Mouse (Mus musculus) thymus, postnatal 10 days (tissue): ENCODE results near the gene Olfr735.

Source experiments
- DNase-seq, 2 experiments: peaks; one replicate each; pipeline ENCODE4 v3.0.0; 2021; ENCODE audit warnings: low spot score in 2 of 2

The Olfr735 gene

DNA sequence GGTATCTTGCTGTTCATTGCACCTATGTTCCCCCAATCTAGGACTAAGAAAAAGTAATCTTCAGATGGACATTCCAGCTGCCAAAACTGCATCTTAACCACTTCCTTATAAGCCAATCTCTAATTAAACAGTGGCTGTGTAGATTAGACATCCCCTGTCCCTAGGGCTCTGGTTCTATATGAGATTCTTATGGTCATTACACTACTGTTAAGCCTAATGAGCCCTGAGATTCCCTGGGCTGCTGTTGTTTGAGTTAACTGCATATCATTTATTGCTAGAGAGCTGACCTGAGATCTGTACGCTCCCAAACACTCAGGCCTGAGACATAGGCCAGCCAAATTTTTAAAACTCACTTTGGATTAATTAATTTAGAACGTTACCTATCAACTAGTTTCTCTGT is at the start of gene Olfr735:
Gene Olfr735, minus strand, starts transcription at position 77 of the 400 bp plus-strand sequence.
- no peak for DNase-seq

- DNase-seq, result no peak
Observed at GRCm38 (mm10) chr14:50380863-50381262, 32.2 kb upstream of the Olfr735 start, which contains the start of gene Olfr736. TSS of gene Olfr736 (plus strand) at chr14:50381163.

DNA sequence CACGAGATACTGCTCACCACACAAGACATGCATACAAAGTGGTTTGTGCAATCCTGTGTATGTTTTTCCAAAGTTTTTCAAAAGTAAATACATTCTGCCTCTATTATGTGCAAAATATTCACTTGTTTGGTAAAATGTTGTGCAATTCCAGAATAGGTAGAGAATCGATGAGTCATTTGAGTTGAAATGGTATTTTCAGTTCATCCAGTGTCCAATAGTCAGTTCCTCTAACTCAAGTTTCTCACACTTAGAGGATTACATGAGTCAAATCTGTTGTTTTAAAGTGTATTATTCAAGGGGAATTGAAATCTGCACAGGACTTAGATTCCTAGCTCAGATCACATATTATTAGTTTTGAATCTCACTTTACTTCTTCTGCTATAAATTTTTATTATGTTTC is 14.9 kb upstream of the Olfr735 start:
- DNase-seq, result no peak

DNA sequence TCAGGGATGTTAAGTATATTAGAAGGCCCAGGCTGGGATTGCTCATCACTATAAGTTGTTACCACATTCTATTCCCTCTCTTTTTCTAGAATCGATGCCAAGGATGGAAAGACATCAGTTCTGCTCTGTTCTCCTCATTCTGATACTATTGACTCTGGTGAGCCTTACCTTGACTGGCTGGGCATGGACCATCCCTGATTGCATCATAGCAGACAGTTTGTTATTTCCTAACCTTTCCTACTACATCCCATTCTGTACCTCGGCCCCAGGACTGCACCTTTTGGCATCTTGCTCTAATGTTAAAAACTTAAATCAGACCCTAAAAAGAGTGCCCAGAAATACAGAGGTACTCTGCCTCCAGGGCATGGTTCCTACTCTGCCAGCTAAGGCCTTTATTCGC is 11.8 kb upstream of the Olfr735 start:
- no peak for DNase-seq

DNA sequence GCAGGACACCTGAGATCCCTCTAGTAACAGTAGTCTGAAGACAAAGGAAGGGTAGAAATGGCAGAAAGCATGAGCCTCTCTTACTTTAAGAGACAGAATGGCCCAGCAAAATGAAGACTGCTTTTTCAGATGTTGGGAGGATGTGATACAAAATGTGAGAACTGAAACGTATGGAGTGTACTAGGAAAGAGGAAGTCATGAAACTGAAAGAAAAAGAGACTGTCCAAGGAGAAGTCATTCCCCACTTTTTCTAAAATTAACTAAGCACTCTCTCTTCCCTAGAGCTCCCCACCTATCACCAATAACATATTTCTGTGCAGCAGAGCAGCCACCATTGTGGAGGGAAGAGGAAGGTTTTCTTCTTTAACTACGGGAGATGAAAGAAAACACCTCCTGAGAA is 8.9 kb upstream of the Olfr735 start, which contains the start of gene Tlr11:
Gene Tlr11, plus strand, starts transcription at position 322 of the 400 bp plus-strand sequence.
- DNase-seq, result no peak

DNA sequence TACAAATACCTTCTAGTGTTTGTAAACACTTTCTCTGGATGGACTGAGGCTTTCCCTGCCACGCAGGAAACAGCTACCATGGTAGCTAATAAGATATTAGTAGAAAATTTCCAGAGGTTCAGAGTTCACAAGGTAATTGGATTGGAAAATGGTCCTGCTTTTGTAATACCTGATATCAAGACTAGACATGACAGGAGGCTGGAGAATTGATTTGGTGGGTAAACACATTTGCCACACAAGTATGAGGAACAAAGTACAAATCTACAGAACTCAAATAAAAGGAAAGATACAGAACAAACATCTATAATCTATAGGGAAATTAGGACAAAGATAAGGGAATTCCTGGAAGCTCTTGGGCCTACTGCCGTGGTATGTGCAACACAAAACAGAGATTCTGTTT is 8.1 kb upstream of the Olfr735 start:
- DNase-seq, result no peak

- no peak for DNase-seq
Observed at GRCm38 (mm10) chr14:50352438-50352837, 3.8 kb upstream of the Olfr735 start.

- DNase-seq, result no peak
Observed at GRCm38 (mm10) chr14:50326661-50327060, 22.0 kb downstream of the Olfr735 start, which contains the start of gene Olfr734. TSS of gene Olfr734 (minus strand) at chr14:50326761.

DNA sequence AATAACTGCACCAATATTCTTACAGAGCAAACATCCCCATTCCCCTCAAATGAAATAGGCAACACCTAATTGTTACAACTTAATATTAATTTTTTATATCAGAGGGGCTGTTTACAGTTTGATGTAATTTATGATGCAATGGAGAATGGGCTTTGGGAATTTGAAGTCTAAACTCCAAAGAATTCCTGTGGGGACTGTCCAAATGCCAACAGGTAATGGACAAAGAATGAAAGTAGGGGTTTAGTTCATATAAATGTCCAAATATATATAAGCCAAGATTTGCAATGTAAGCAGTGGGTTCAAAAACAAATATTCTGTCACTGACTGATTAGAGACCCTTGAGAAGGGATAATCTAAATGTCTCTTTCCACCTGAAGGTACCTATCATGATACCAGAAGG is 47.2 kb downstream of the Olfr735 start, which contains the start of gene Olfr733:
Gene Olfr733, minus strand, starts transcription at position 101 of the 400 bp plus-strand sequence.
- no peak for DNase-seq
